Mouse (Mus musculus): ENCODE measurements at regions not wholly inside any gene's neighbourhood (a gene's known extent, or its start where the extent isn't known, plus 50 kb on each side); places are given as distances from the start of the nearest gene placed in this dataset.

- Histone ChIP-seq H3K9ac (no peak overlapping the region), H3K36me3 (no peaks in the 10 kb centered on the region), H3K4me1 (no peaks in the 10 kb centered on the region), H3K9me3 (replicated peaks) (peaks cover 57% of the 10 kb centered on the region), H3K27me3 (no peaks in the 10 kb centered on the region), H3K4me3 (no peak overlapping the region), H3K4me2 (replicated peaks) (no peak overlapping the region), H3K27ac (no peak overlapping the region)
- 82% methylated on average over 25 of the region's 27 CpGs for WGBS
- ATAC-seq (ENCODE audit: low FRiP score), result no peak
Measured at GRCm38 (mm10) chr12:24383016-24383415, 115.1 kb upstream of the Taf1b start.

GRCm38 (mm10) chr12:24424958-24425357 is 73.2 kb upstream of the Taf1b start:
- no peak overlapping the region for H3K27ac ChIP-seq
- H3K9ac ChIP-seq, result no peak overlapping the region
- 68% methylated on average over 17 of the region's 17 CpGs for WGBS
- no peak for ATAC-seq (ENCODE audit: low FRiP score)
- H3K4me2 ChIP-seq (replicated peaks), result no peak overlapping the region
- H3K4me1 ChIP-seq, result no peaks in the 10 kb centered on the region
- H3K36me3 ChIP-seq, result no peaks in the 10 kb centered on the region
- H3K27me3 ChIP-seq, result no peaks in the 10 kb centered on the region
- H3K9me3 ChIP-seq (replicated peaks), result peaks cover 8% of the 10 kb centered on the region; the same call in 1 of the 2 replicates
- H3K4me3 ChIP-seq, result no peak overlapping the region

Measured in hindbrain, embryonic 12.5 days (tissue).